Mouse (Mus musculus) hindbrain, postnatal 0 days (tissue): ENCODE measurements at regions not wholly inside any gene's neighbourhood (a gene's known extent, or its start where the extent isn't known, plus 50 kb on each side); places are given as distances from the start of the nearest gene placed in this dataset.

Experiments
- ATAC-seq: fragments of 200-750 bp; cut with Nextera tagmentation; 2 replicates; pipeline ENCODE4 v1.8.0; 2017; ENCODE audit warnings: mild to moderate bottlenecking, moderate TSS enrichment, moderate library complexity
- DNase-seq: peaks from one replicate; pipeline ENCODE4 v3.0.0-alpha.2; 2015; ENCODE audit warnings: low spot score
- H3K27ac ChIP-seq: fragments of 300-500 bp; sonication (generic); 2 replicates; pipeline ENCODE4 v1.5.1; 2014; ENCODE audit warnings: mild to moderate bottlenecking
- H3K27me3 ChIP-seq: fragments of 300-500 bp; sonication (generic); 2 replicates; pipeline ENCODE4 v1.6.1; 2014; ENCODE audit warnings: low read length, mixed read lengths; ENCODE audit not compliant: insufficient read depth
- H3K36me3 ChIP-seq: fragments of 300-500 bp; sonication (generic); 2 replicates; pipeline ENCODE4 v1.6.1; 2014; ENCODE audit warnings: low read length, mixed read lengths; ENCODE audit not compliant: insufficient read depth
- H3K4me1 ChIP-seq: fragments of 300-500 bp; sonication (generic); 2 replicates; pipeline ENCODE4 v1.6.1; 2014; ENCODE audit warnings: antibody characterized with exemption, low read length, mixed read lengths; ENCODE audit not compliant: insufficient read depth
- H3K4me2 ChIP-seq: fragments of 300-500 bp; sonication (generic); 2 replicates; pipeline ENCODE4 v1.6.1; 2014; ENCODE audit warnings: low read depth, mild to moderate bottlenecking, low read length, moderate library complexity, mixed read lengths
- H3K4me3 ChIP-seq: fragments of 300-500 bp; sonication (generic); 2 replicates; pipeline ENCODE4 v1.5.1; 2014; ENCODE audit warnings: low read length
- H3K9ac ChIP-seq: fragments of 300-500 bp; sonication (generic); replicated peaks from 2 replicates; pipeline ENCODE4 v1.6.1; 2014; ENCODE audit warnings: mild to moderate bottlenecking, low read length, moderate library complexity, mixed read lengths
- H3K9me3 ChIP-seq: fragments of 300-500 bp; sonication (generic); 2 replicates; pipeline ENCODE4 v1.6.1; 2016; ENCODE audit warnings: low read length, mixed read lengths
- CTCF ChIP-seq: IDR thresholded peaks from 2 replicates; pipeline ENCODE4 v1.5.1; 2016; ENCODE audit warnings: antibody characterized with exemption, control low read depth, low read depth
- WGBS: fragments of 180-500 bp; shearing (Covaris S2); extraction: QIAGEN DNeasy Blood & Tissue Kit; methylation state at CpG from one replicate; pipeline ENCODE4 v1.1.7; 2014; 5-methylcytosine and 5-hydroxymethylcytosine counted together

DNA sequence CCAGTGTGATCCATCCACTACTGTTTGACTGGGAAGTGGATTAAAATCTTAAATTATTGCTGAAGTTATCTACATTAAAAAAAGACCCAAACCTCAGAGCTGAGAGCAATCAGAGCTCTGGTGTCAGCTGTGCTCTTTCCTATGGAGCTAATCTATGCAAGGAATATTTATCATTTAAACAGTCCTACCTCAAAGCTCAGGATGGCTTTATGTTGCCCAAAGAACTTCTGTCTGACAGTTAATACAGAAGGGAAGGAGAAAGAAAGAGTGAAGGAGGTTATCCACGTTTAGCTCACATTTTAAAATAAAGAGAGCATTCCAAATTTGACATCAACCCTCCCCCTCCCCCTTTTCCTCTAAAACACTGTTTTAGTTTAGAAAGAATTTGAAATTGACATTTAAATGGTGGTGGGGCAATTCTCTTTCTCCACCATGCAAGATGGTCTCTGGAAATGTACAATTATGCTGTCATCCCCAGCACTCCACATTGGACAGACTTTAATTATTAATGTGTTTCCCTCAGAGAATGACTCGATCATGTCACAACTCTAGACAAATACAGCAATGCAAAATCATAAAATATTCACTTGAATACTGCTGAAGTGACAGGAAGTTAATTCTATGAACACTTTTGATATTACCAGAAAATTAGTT is 1141.5 kb upstream of the Adgrl4 start:
- Histone ChIP-seq H3K4me1 (no peaks in the 10 kb centered on the region), H3K36me3 (no peaks in the 10 kb centered on the region), H3K9me3 (no peaks in the 10 kb centered on the region), H3K4me3 (no peak overlapping the region), H3K4me2 (no peak overlapping the region), H3K9ac (no peak overlapping the region), H3K27me3 (no peaks in the 10 kb centered on the region), H3K27ac (no peak overlapping the region)
- ATAC-seq: no peak
- WGBS: 50% methylated on average over 2 of the region's 2 CpGs
- no peak for DNase-seq
- TF ChIP-seq CTCF: no peak

DNA sequence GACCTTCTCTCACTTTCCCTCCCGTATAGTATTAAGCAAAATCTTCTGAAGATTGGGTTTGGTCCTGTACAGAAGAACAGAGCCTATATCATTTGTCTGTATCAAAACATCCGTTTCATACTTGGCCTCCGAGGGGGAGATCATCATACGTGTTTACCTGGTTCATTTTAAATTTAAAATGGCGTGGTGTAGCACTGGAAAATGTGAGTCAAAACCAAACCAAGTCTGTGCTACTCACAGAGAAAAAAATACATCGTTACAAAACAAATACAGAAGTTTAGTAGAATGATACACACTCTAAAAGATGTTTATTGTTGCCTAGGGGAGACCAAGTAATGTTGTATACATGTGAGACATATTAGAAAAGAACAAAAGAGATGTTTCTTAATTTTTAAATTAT is 1108.9 kb upstream of the Adgrl4 start:
- Histone ChIP-seq H3K27me3 (no peaks in the 10 kb centered on the region), H3K4me1 (no peaks in the 10 kb centered on the region), H3K36me3 (no peaks in the 10 kb centered on the region), H3K9me3 (no peaks in the 10 kb centered on the region), H3K4me2 (no peak overlapping the region), H3K9ac (no peak overlapping the region), H3K27ac (no peak overlapping the region), H3K4me3 (no peak overlapping the region)
- no peak for ATAC-seq
- TF ChIP-seq CTCF: no peak
- 88% methylated on average over 6 of the region's 6 CpGs for WGBS
- DNase-seq: no peak

DNA sequence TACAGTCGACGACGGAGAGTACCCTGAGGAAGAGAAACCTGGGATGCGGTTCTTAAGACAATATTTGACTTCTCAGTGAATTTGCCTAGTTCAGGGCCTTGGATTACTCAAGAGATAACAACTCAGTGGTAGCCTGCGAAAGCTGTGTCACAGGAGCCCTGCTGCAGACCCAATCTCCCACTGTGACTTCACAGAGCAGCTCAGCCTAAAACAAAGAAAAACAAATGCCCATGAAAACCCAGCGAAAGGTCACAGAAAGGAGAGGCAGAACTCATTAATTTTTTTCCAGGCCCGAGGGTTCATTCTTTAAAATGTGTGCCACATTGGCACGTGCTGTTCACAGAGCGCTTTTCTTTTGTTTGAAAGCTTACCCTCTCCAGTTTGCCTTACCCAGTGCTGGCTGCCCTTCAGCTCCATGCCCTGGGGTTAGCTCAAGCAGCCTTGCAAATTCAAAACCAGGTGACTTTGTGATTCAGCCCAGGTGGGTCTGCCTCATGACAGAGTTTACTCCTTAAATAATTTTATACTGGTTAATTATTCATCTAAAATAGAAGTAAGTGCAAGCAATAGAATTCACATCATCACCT is 1085.5 kb upstream of the Adgrl4 start:
- H3K9me3 ChIP-seq: no peaks in the 10 kb centered on the region
- TF ChIP-seq CTCF: no peak
- no peak overlapping the region for H3K9ac ChIP-seq
- WGBS: 17% methylated on average over 9 of the region's 9 CpGs
- H3K4me2 ChIP-seq: no peak overlapping the region
- ATAC-seq (no peak), DNase-seq (peak; percentile 12)
- no peak overlapping the region for H3K4me3 ChIP-seq
- no peaks in the 10 kb centered on the region for H3K27me3 ChIP-seq
- no peak overlapping the region for H3K27ac ChIP-seq
- H3K4me1 ChIP-seq: no peaks in the 10 kb centered on the region
- no peaks in the 10 kb centered on the region for H3K36me3 ChIP-seq

DNA sequence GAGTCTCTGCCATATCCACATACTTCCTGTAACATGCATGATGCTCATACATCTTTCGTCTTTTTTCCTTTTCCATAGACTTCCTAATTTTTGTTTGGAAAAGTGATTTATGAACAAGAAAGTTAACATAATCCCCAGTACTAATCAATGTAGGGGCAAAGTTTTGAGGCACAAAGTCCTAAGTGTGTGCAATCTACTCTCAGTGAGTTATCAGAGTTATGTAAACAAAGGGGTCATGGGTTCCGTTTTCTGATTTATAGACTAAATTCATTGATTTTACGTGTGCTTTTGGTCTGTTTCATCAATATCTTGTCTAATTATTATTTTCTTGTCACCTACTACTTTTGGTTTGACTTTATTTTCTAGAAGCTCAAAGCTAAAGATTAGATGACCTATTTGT is 1071.9 kb upstream of the Adgrl4 start:
- TF ChIP-seq CTCF: no peak
- Histone ChIP-seq H3K4me2 (no peak overlapping the region), H3K9me3 (no peaks in the 10 kb centered on the region), H3K36me3 (no peaks in the 10 kb centered on the region), H3K4me1 (no peaks in the 10 kb centered on the region), H3K27me3 (no peaks in the 10 kb centered on the region), H3K27ac (no peak overlapping the region), H3K9ac (no peak overlapping the region), H3K4me3 (no peak overlapping the region)
- ATAC-seq: no peak
- 90% methylated on average over 3 of the region's 3 CpGs for WGBS
- no peak for DNase-seq

DNA sequence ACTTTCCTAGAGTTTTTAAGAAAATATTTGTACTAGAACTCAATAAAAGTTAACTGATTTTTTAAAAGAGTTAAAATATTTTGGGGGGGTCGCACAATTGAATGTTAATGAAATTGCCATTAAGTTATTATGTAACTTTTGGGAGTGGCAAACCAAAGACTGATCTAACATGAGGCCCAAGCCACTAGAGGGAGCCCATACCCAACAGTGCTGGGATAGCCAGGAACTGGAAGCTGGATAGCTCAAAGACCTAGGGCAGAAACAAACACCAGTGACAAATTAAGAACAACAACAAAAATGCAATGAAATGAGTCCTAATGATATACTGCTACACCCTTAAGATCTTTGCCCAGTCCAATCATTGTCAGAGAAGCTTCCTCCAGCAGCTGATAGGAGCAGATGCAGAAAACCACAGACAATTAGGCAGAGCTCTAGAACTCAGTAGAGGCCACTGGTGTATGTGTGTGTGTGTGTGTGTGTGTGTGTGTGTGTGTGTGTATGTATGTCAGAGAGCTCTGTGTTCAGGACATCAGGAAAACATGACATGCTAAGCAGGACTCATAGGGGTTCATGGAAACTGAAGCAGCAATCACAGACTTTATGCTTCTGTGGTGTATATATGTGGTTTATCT is 1052.6 kb upstream of the Adgrl4 start:
- Histone ChIP-seq H3K9ac (no peak overlapping the region), H3K36me3 (no peaks in the 10 kb centered on the region), H3K27ac (no peak overlapping the region), H3K4me1 (no peaks in the 10 kb centered on the region), H3K4me2 (no peak overlapping the region), H3K9me3 (no peaks in the 10 kb centered on the region), H3K27me3 (no peaks in the 10 kb centered on the region), H3K4me3 (no peak overlapping the region)
- peak; percentile 64 for DNase-seq
- 23% methylated on average over 1 of the region's 1 CpGs for WGBS
- TF ChIP-seq CTCF: peak; percentile 64
- ATAC-seq: no peak

DNA sequence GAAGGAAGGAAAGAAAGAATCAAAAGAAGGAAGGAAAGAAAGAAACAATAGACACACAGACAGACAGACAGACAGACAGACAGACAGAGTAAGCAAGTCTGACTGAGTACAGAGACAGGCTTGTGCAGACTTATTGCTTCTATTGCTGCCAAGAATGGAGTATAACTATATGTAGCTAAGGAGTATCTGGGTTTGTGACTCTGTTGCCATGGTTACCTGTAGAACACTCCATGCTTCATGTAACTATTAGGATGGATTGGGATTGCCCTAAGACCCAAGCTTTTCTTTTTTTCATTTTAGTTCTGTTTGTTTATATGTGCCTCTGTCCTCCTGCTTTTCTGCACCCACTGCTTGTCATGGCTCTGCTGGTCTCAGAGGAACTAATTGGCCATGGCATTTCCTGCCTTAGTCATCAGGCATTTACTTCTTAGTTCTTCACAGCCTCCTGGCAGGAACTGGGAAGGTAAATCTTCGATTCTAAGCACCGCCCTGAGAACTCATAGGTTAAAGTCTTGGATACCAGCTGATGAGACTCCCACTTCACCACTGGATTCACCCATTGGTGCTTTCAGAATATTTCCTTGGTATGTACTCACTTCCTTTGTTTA is 1035.9 kb upstream of the Adgrl4 start:
- no peaks in the 10 kb centered on the region for H3K4me1 ChIP-seq
- no peak overlapping the region for H3K4me2 ChIP-seq
- H3K4me3 ChIP-seq: no peak overlapping the region
- H3K9me3 ChIP-seq: no peaks in the 10 kb centered on the region
- WGBS: 86% methylated on average over 2 of the region's 2 CpGs
- no peak overlapping the region for H3K9ac ChIP-seq
- no peak for TF ChIP-seq CTCF
- H3K27ac ChIP-seq: no peak overlapping the region
- 0 out of 2 replicates have a peak, but pooled peaks have one; percentile 47 for ATAC-seq
- DNase-seq: peak; percentile 43
- H3K27me3 ChIP-seq: no peaks in the 10 kb centered on the region
- H3K36me3 ChIP-seq: no peaks in the 10 kb centered on the region

DNA sequence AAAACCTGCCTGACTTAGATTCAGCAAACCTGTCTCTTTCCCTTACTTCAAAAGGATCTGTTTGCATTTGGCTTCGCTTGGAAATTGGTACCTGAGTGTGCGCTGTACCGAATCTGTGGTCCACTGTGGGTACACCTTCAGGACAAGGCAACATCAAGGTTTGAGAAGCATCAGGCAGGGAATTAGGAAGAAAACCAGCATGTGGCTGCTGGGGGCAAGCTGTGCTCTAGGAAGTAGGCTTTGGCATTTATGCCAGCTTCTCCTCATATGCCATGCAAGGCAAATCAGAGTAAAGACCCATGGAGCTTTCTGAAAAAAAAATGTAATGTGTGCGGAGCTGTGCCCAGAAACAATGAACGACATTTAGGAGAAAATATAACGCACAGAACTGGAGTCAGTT is 1031.6 kb upstream of the Adgrl4 start:
- Histone ChIP-seq H3K27ac (no peak overlapping the region), H3K36me3 (no peaks in the 10 kb centered on the region), H3K27me3 (no peaks in the 10 kb centered on the region), H3K4me3 (no peak overlapping the region), H3K4me2 (no peak overlapping the region), H3K4me1 (no peaks in the 10 kb centered on the region), H3K9me3 (no peaks in the 10 kb centered on the region), H3K9ac (no peak overlapping the region)
- no peak for TF ChIP-seq CTCF
- WGBS: 62% methylated on average over 6 of the region's 6 CpGs
- no peak for DNase-seq
- ATAC-seq: no peak
